Mouse (Mus musculus) urinary bladder, postnatal 10 days (tissue): ENCODE data around the gene Wdr86.
A peak's percentile ranks its signal among the peaks of the same experiment; 100 is the strongest.

Source experiments
- DNase-seq: peaks from one replicate; pipeline ENCODE4 v3.0.0; 2022; ENCODE audit warnings: low spot score

Wdr86 gene

DNA sequence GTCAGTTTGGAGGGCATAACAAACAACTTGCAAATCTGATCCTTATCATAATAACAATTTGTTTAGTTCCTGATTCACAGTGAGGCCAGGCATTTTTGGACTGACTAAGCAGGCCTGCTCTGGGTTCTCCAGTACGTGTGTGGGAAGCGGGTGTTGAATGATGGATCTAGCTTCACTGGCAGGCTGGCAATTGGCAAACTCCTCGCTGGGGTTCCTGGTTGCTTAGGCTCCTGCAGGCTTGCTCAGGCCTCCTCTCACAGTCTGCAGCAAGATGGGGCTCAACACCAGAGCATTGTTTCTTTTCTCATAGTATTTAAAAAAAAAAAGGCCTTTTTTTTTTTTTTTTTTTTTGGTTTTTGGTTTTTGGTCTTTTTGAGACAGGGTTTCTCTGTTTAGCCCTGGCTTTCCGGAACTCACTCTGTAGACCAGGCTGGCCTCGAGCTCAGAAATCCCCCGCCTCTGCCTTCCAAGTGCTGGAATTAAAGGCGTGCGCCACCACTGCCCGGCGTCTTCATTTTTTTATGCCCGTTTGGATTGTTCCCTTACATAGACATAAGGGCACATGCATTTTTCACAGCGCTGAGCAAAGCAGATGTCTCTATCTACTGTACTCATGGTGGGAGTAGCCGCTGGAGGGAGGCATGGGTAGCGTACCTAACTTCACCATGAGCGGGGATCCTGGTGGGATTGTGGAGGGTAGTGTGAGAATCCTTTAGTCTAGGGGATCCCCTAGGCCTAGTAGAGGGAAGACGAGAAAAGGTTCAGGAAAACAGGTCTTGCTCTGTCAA, 45.8 kb downstream of the Wdr86 start:
- no peak for DNase-seq

DNA sequence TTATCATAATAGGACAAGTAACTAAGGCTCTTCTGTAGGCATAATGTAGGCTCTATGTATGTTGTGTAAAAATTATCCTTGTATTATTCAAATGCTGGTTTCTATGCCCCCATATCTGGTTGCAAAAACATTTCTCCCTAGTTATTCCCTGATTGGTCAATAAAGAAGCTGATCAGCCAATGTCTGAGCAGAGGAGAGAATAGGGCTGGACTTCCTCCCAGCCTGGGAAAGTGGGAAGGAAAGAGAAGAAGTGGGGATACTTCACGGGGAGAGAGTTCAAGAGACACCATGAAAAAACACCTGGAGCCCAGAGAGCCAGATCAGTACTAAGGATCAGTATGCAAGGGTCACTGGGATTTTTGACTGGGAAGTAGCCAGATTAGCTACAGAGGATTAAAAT, 49.1 kb downstream of the Wdr86 start:
- no peak for DNase-seq

DNA sequence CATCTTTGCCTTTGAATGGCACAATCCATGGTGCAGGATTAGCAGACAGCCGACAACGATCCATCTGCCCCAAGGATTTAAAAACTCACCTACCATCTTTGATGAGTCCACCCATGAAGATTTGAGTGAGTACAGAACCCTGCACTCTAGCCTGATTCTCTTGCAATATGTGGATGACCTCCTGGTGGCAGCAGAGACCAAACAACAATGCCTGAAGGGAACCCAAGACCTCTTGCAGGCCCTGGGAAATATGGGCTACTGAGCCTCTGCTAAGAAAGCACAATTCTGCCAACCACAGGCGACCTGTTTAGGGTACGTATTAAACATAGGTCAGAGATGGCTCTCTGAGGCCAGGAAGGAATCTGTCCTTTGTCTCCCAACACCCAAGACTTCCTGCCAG, 56.3 kb downstream of the Wdr86 start:
- DNase-seq = peak; percentile 33
